Mouse (Mus musculus): ENCODE measurements at regions not wholly inside any gene's neighbourhood (a gene's known extent, or its start where the extent isn't known, plus 50 kb on each side); places are given as distances from the start of the nearest gene placed in this dataset.
"Not testable (repeated sequence)": the region's sequence is repeated elsewhere in the genome, so short reads cannot be mapped to it uniquely, and the experiment has no call there.

- peak; percentile 54 for ATAC-seq (ENCODE audit: poor library complexity, severe bottlenecking)
These were observed 110.7 kb downstream of the Sox4 start for GRCm38 (mm10) chr13:28842811-28843210.

- ATAC-seq (ENCODE audit: poor library complexity, severe bottlenecking): no peak
These were observed 113.4 kb downstream of the Sox4 start for GRCm38 (mm10) chr13:28840142-28840541.

GRCm38 (mm10) chr13:28839084-28839483, 114.4 kb downstream of the Sox4 start:
- peak; percentile 60 for ATAC-seq (ENCODE audit: poor library complexity, severe bottlenecking)

GRCm38 (mm10) chr13:28838216-28838615, 115.3 kb downstream of the Sox4 start:
- ATAC-seq (ENCODE audit: poor library complexity, severe bottlenecking): no peak

GRCm38 (mm10) chr13:28837196-28837595, 116.3 kb downstream of the Sox4 start:
- ATAC-seq (ENCODE audit: poor library complexity, severe bottlenecking): not testable (repeated sequence)

GRCm38 (mm10) chr13:28833700-28834065, 119.8 kb downstream of the Sox4 start:
- no peak for ATAC-seq (ENCODE audit: poor library complexity, severe bottlenecking)

GRCm38 (mm10) chr13:28832855-28833699, 120.4 kb downstream of the Sox4 start:
- peak; percentile 51; the same call in 1 of the 2 replicates for ATAC-seq (ENCODE audit: poor library complexity, severe bottlenecking)

- peak; percentile 21; the same call in 1 of the 2 replicates for ATAC-seq (ENCODE audit: poor library complexity, severe bottlenecking)
These were observed 127.2 kb downstream of the Sox4 start for GRCm38 (mm10) chr13:28826284-28826683.

- peak; percentile 51; the same call in 1 of the 2 replicates for ATAC-seq (ENCODE audit: poor library complexity, severe bottlenecking)
These were observed 129.5 kb downstream of the Sox4 start for GRCm38 (mm10) chr13:28823985-28824384.

GRCm38 (mm10) chr13:28823311-28823880, 130.1 kb downstream of the Sox4 start:
- ATAC-seq (ENCODE audit: poor library complexity, severe bottlenecking): no peak

- ATAC-seq (ENCODE audit: poor library complexity, severe bottlenecking): no peak
These were observed 132.5 kb downstream of the Sox4 start for GRCm38 (mm10) chr13:28820868-28821533.

GRCm38 (mm10) chr13:28814127-28814526, 139.4 kb downstream of the Sox4 start:
- ATAC-seq (ENCODE audit: poor library complexity, severe bottlenecking): no peak

GRCm38 (mm10) chr13:28811667-28812575, 141.6 kb downstream of the Sox4 start:
- ATAC-seq (ENCODE audit: poor library complexity, severe bottlenecking): no peak

GRCm38 (mm10) chr13:28811081-28811439, 142.5 kb downstream of the Sox4 start:
- ATAC-seq (ENCODE audit: poor library complexity, severe bottlenecking): no peak

- ATAC-seq (ENCODE audit: poor library complexity, severe bottlenecking): no peak
These were observed 143.0 kb downstream of the Sox4 start for GRCm38 (mm10) chr13:28810326-28811080.

- no peak for ATAC-seq (ENCODE audit: poor library complexity, severe bottlenecking)
These were observed 148.2 kb downstream of the Sox4 start for GRCm38 (mm10) chr13:28805302-28805701.

GRCm38 (mm10) chr13:28801210-28801954, 152.1 kb downstream of the Sox4 start:
- ATAC-seq (ENCODE audit: poor library complexity, severe bottlenecking): no peak

- ATAC-seq (ENCODE audit: poor library complexity, severe bottlenecking): no peak
These were observed 152.8 kb downstream of the Sox4 start for GRCm38 (mm10) chr13:28800676-28801075.

- ATAC-seq (ENCODE audit: poor library complexity, severe bottlenecking): no peak
These were observed 154.0 kb downstream of the Sox4 start for GRCm38 (mm10) chr13:28799474-28799873.

All from megakaryocyte, adult 5-6 weeks (primary cell).